Mouse (Mus musculus) stomach, postnatal 0 days (tissue): ENCODE data around the gene Ppfibp1. TPM values are rescaled to one million over a fixed set of nuclear protein-coding genes. Genes with fewer than 3 reads are reported as not detected.

Experiments
- ATAC-seq: fragments of 200-750 bp; cut with Nextera tagmentation; 2 replicates; pipeline ENCODE4 v1.8.0; 2017; ENCODE audit not compliant: low FRiP score, low TSS enrichment
- DNase-seq: peaks from one replicate; pipeline ENCODE4 v3.0.0-alpha.2; 2016; ENCODE audit warnings: low spot score
- H3K27ac ChIP-seq: fragments of 300-500 bp; sonication (generic); replicated peaks from 2 replicates; pipeline ENCODE4 v1.5.1; 2014; ENCODE audit warnings: mild to moderate bottlenecking, control low read depth
- H3K27me3 ChIP-seq: fragments of 300-500 bp; sonication (generic); 2 replicates; pipeline ENCODE4 v1.6.1; 2014; ENCODE audit warnings: low read length; ENCODE audit not compliant: control insufficient read depth, insufficient read depth
- H3K36me3 ChIP-seq: fragments of 300-500 bp; sonication (generic); 2 replicates; pipeline ENCODE4 v1.6.1; 2014; ENCODE audit warnings: low read length, mixed read lengths; ENCODE audit not compliant: control insufficient read depth, insufficient read depth
- H3K4me1 ChIP-seq: fragments of 300-500 bp; sonication (generic); replicated peaks from 2 replicates; pipeline ENCODE4 v1.6.1; 2014; ENCODE audit warnings: antibody characterized with exemption; ENCODE audit not compliant: control insufficient read depth, insufficient read depth
- H3K4me2 ChIP-seq: fragments of 300-500 bp; sonication (generic); replicated peaks from 2 replicates; pipeline ENCODE4 v1.6.1; 2014; ENCODE audit warnings: low read depth, mild to moderate bottlenecking, control low read depth, moderate library complexity
- H3K4me3 ChIP-seq: fragments of 300-500 bp; sonication (generic); 2 replicates; pipeline ENCODE4 v1.5.1; 2014; ENCODE audit warnings: low read depth, low read length, control low read depth
- H3K9ac ChIP-seq: fragments of 300-500 bp; sonication (generic); 2 replicates; pipeline ENCODE4 v1.6.1; 2014; ENCODE audit warnings: mild to moderate bottlenecking, low read length, control low read depth, mixed read lengths
- H3K9me3 ChIP-seq: fragments of 300-500 bp; sonication (generic); 2 replicates; pipeline ENCODE4 v1.6.1; 2016; ENCODE audit warnings: low read length; ENCODE audit not compliant: control insufficient read depth
- CTCF ChIP-seq: IDR thresholded peaks from 2 replicates; pipeline ENCODE4 v1.5.1; 2016; ENCODE audit warnings: antibody characterized with exemption, low read depth, mild to moderate bottlenecking, moderate library complexity
- EP300 ChIP-seq: optimal IDR thresholded peaks from 2 replicates; pipeline ENCODE3; 2016; ENCODE audit warnings: antibody characterized with exemption
- WGBS: fragments of 180-500 bp; shearing (Covaris S2); extraction: QIAGEN DNeasy Blood & Tissue Kit; methylation state at CpG from one replicate; pipeline ENCODE4 v1.1.7; 2014; 5-methylcytosine and 5-hydroxymethylcytosine counted together
- polyA plus RNA-seq: library from polyadenylated mRNA; unstranded; fragments of >200 nt; fragmentation: Nextera tagmentation; extraction: Ambion mirVana; gene quantifications from 2 replicates; pipeline ENCODE4 v1.2.1, GENCODE M21; 2015

The Ppfibp1 gene
- 26.1 and 29.8 TPM in 2 replicates for polyA plus RNA-seq

DNA sequence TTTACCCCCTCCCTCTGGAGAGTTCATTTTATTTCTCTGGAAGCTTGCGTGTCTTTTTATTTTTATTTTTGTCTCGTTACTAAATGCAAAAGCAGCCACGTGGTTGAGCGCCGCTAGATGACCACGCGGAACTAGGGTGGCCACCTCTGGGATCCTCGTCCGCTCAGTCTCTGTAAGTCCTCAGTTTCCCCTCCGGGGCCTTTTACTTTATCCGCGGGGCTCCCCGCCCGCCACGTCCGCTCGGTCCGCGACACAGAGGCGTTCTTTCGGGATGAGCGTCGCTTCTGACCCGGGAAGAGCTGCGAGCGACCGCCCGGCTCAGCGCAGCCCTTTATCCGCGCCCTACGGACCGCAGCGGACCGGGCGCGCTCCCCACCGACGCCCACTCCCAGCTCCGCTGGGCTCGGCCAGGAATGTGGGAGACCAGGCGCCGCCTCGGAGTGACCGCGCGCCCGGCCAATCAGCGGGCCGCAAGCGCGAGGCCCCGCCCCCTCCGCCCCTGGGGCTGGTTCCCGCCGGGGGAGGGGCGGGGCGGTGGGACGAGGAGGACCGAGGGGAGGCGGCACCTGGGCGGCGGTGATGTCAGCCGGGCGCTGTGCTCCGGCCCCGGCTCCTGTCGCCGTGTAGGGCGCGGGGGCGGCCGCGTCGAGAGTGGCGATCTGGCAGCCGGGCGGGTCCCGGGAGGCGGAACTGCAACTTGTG is at the start of gene Ppfibp1:
TSS of gene Ppfibp1 (plus strand) at position 530 of the 702 bp plus-strand sequence.
- Histone ChIP-seq H3K4me1 (no peaks in the 10 kb centered on the region), H3K27ac (peak within 1 kb of the TSS; percentile 93), H3K4me2 (peak within 1 kb of the TSS; percentile 83), H3K36me3 (no peaks in the 10 kb centered on the region), H3K9ac (peak within 1 kb of the TSS; percentile 93), H3K9me3 (no peaks in the 10 kb centered on the region), H3K4me3 (peak within 1 kb of the TSS; percentile 82), H3K27me3 (no peaks in the 10 kb centered on the region)
- ATAC-seq (peak; percentile 95), DNase-seq (peak; percentile 97)
- WGBS, result 1% methylated on average over 63 of the region's 80 CpGs
- TF ChIP-seq CTCF, result no peak; the same call in 1 of the 2 replicates
- no peak for TF ChIP-seq EP300

GRCm38 (mm10) chr6:146838863-146839262 is 49.4 kb upstream of the Ppfibp1 start:
- H3K4me3 ChIP-seq, result no peak overlapping the region
- DNase-seq, result no peak
- 79% methylated on average over 4 of the region's 4 CpGs for WGBS
- ATAC-seq, result no peak
- H3K27me3 ChIP-seq, result no peaks in the 10 kb centered on the region
- H3K9ac ChIP-seq, result no peak overlapping the region
- H3K27ac ChIP-seq, result no peak overlapping the region
- H3K36me3 ChIP-seq, result no peaks in the 10 kb centered on the region
- no peaks in the 10 kb centered on the region for H3K9me3 ChIP-seq
- no peaks in the 10 kb centered on the region for H3K4me1 ChIP-seq
- TF ChIP-seq CTCF, result no peak
- no peak for TF ChIP-seq EP300
- H3K4me2 ChIP-seq, result no peak overlapping the region

- no peak overlapping the region for H3K4me3 ChIP-seq
- H3K27me3 ChIP-seq, result no peaks in the 10 kb centered on the region
- H3K4me2 ChIP-seq, result no peak overlapping the region
- ATAC-seq (no peak), DNase-seq (no peak)
- no peaks in the 10 kb centered on the region for H3K36me3 ChIP-seq
- no peak overlapping the region for H3K27ac ChIP-seq
- H3K4me1 ChIP-seq, result no peaks in the 10 kb centered on the region
- no peak overlapping the region for H3K9ac ChIP-seq
- TF ChIP-seq EP300, result no peak
- no peak for TF ChIP-seq CTCF
- 84% methylated on average over 6 of the region's 6 CpGs for WGBS
- no peaks in the 10 kb centered on the region for H3K9me3 ChIP-seq
Observed at GRCm38 (mm10) chr6:146844867-146845266, 43.4 kb upstream of the Ppfibp1 start.

DNA sequence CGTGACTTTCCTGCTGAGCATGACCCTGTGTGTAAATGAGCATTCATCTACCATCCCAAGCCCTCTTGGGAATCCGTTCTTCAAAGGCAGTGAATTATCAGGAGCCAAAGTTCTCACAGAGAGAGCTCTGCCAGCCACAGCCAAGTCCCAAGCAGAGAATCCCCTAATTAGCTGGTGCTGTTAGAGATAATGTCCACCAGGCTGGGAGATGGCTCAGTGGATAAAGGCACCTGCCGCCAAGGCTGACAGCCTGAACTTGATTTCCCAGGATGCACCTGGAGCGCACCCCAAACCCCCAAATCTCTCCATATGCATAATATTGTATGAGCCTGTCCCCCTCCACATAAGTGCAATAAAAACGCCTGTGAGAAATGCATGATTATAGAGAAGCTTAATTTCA is 42.9 kb upstream of the Ppfibp1 start:
- ATAC-seq, result no peak
- 87% methylated on average over 5 of the region's 5 CpGs for WGBS
- Histone ChIP-seq H3K4me2 (no peak overlapping the region), H3K9ac (no peak overlapping the region), H3K9me3 (no peaks in the 10 kb centered on the region), H3K36me3 (no peaks in the 10 kb centered on the region), H3K4me3 (no peak overlapping the region), H3K27ac (no peak overlapping the region), H3K27me3 (no peaks in the 10 kb centered on the region), H3K4me1 (no peaks in the 10 kb centered on the region)
- TF ChIP-seq EP300 (no peak), CTCF (no peak)
- no peak for DNase-seq

DNA sequence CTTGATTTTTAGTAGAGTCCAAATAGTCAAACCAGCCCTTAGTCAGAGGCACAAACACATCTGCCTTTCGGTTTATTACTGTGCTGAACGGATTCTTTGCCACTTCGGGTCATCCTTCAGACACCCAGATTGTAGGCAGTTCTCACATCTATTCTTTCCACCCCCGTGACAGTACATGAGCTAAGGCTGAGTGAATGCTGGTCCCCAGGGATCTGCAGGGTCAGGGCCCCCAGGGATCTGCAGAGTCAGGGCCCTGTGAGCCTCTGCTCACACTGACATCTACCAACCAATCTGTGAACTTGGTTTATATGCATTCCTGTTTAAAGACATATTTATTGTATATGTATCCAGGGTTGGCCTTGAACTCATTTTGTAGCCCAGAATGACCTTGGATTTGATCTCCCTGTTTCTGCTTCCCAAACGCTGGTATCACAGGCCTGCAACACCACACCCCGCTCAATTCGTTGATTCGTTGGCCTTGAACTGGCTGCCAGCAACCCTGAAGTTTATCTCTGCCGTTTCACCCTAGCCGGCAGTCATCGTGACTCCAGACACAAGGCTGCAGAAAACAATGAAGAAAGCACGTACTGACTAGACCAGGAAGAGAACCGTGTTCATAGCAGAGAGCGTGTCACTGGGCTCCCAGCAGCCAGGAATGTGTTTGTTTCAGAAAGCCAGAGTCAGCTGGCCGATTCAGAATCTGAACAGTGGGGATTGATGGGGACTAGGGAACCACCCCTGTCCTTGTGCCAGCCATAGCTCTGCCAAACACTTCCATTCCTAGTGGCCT is 42.1 kb upstream of the Ppfibp1 start:
- H3K4me2 ChIP-seq, result no peak overlapping the region
- ATAC-seq (0 out of 2 replicates have a peak, but pooled peaks have one; percentile 15), DNase-seq (peak; percentile 19)
- no peak overlapping the region for H3K4me3 ChIP-seq
- H3K36me3 ChIP-seq, result no peaks in the 10 kb centered on the region
- TF ChIP-seq CTCF, result no peak
- no peak for TF ChIP-seq EP300
- no peak overlapping the region for H3K9ac ChIP-seq
- peak overlapping the region; percentile 30; the same call in 1 of the 2 replicates for H3K27ac ChIP-seq
- WGBS, result 44% methylated on average over 15 of the region's 15 CpGs
- no peaks in the 10 kb centered on the region for H3K9me3 ChIP-seq
- H3K4me1 ChIP-seq, result no peaks in the 10 kb centered on the region
- no peaks in the 10 kb centered on the region for H3K27me3 ChIP-seq

DNA sequence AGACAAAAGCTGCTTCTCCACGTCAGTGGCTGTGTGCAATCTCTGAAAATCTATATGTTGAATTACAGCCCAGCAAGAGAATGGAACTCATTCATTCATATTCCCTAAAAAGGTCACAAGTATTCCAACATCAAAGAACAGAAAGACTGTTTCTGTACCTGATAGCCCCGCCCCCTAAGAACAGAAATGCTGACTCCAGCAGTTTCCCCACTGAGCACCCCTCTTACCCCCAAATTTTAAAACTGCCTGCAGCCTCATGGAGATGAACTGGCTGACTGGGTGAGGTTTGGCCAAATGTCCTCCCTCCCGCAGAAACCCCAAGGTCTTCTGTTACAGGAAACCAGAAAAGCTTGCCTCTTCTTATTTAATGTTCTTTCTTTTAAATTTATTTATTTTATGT is 40.9 kb upstream of the Ppfibp1 start:
- TF ChIP-seq CTCF (no peak), EP300 (no peak)
- no peaks in the 10 kb centered on the region for H3K9me3 ChIP-seq
- no peak overlapping the region for H3K4me2 ChIP-seq
- H3K27me3 ChIP-seq, result no peaks in the 10 kb centered on the region
- no peaks in the 10 kb centered on the region for H3K4me1 ChIP-seq
- H3K4me3 ChIP-seq, result no peak overlapping the region
- ATAC-seq (no peak), DNase-seq (no peak)
- no peaks in the 10 kb centered on the region for H3K36me3 ChIP-seq
- WGBS, result 80% methylated on average over 3 of the region's 3 CpGs
- no peak overlapping the region for H3K27ac ChIP-seq
- no peak overlapping the region for H3K9ac ChIP-seq
